Mouse (Mus musculus) embryonic facial prominence, embryonic 10.5 days (tissue): Measurements from ENCODE around the gene Slc38a3. TPM values are rescaled to one million over a fixed set of nuclear protein-coding genes. Genes with fewer than 3 reads are reported as not detected.

ENCODE experiments used
- DNase-seq: peaks from one replicate; pipeline ENCODE4 v3.0.0-alpha.2; 2017; ENCODE audit warnings: low spot score
- H3K27ac ChIP-seq: fragments of 300-500 bp; sonication (generic); replicated peaks from 2 replicates; pipeline ENCODE4 v1.5.1; 2016; ENCODE audit warnings: mild to moderate bottlenecking
- H3K27me3 ChIP-seq: fragments of 300-500 bp; sonication (generic); replicated peaks from 2 replicates; pipeline ENCODE4 v1.6.1; 2016; ENCODE audit warnings: low read depth, mild to moderate bottlenecking; ENCODE audit not compliant: poor library complexity, severe bottlenecking
- H3K36me3 ChIP-seq: fragments of 300-500 bp; sonication (generic); replicated peaks from 2 replicates; pipeline ENCODE4 v1.6.1; 2016; ENCODE audit warnings: mild to moderate bottlenecking, moderate library complexity
- H3K4me1 ChIP-seq: fragments of 300-500 bp; sonication (generic); 2 replicates; pipeline ENCODE4 v1.6.1; 2016
- H3K4me3 ChIP-seq: fragments of 300-500 bp; sonication (generic); 2 replicates; pipeline ENCODE4 v1.5.1; 2016; ENCODE audit warnings: mild to moderate bottlenecking, moderate library complexity
- H3K9me3 ChIP-seq: fragments of 300-500 bp; sonication (generic); 2 replicates; pipeline ENCODE4 v1.6.1; 2016; ENCODE audit warnings: mild to moderate bottlenecking
- WGBS: fragments of 180-500 bp; shearing (Covaris S2); methylation state at CpG from one replicate; pipeline ENCODE4 v1.1.7; 2016; 5-methylcytosine and 5-hydroxymethylcytosine counted together
- polyA plus RNA-seq: library from polyadenylated mRNA; unstranded; fragments of >200 nt; fragmentation: Nextera tagmentation; extraction: Ambion mirVana; gene quantifications from 2 replicates; pipeline ENCODE4 v1.2.1, GENCODE M21; 2016

Gene Slc38a3
- polyA plus RNA-seq, 1 experiment from 2014 or later, result 5.6 TPM

DNA sequence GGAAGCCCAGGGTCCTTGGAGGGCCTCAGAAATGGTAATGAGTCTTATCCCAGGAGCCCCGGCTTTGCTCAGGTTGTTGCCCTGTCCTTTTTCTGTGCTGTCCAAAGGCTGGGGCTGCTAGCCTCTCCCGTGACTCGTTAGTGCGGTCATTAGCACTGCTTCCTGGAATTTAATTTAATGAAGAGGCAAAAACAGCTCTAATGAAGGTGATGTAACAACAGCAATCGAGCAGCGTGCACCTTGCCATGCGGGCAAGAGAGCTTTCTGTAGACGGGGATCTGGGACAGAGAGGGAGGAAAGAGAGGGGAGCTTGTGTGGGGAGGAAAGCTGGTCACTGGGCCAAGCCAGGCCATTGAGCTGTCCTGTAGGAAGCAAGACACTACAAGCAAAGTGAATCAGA lies 27.7 kb downstream of the Slc38a3 start:
- no peak overlapping the region for H3K4me3 ChIP-seq
- 0 out of 2 replicates have a peak, but pooled peaks cover 4% of the 10 kb centered on the region for H3K27me3 ChIP-seq
- H3K4me1 ChIP-seq, result peaks cover 59% of the 10 kb centered on the region
- no peaks in the 10 kb centered on the region for H3K36me3 ChIP-seq
- no peaks in the 10 kb centered on the region for H3K9me3 ChIP-seq
- WGBS, result 44% methylated on average over 8 of the region's 8 CpGs
- DNase-seq, result no peak
- peak overlapping the region; percentile 31 for H3K27ac ChIP-seq

DNA sequence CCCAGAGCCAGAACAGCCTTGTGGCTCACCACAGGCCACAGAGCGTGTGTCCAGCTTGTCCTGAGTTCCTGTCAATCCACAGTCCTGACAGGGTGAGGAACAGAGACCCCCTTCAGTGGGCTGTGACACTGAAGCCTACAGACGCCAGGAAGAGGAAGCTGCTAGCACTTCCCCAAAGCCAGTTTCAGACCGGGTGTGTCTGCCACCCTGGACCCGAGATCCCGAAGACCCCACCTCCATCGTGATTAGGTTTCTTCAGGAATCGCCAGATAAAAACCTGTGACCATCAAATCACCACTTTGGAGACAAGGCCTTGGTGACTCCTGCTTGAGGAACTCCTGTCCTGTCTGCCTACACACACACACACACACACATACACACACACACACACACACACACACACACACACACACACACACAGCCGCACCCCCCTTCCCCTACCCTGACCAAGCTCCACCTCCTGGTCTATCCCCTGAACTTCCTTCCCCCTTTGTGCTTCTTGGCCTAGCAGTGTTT lies 29.0 kb downstream of the Slc38a3 start:
- Histone ChIP-seq H3K36me3 (no peaks in the 10 kb centered on the region), H3K4me3 (no peak overlapping the region), H3K27me3 (0 out of 2 replicates have a peak, but pooled peaks cover 4% of the 10 kb centered on the region), H3K9me3 (no peaks in the 10 kb centered on the region), H3K27ac (peak overlapping the region; percentile 40), H3K4me1 (peaks cover 66% of the 10 kb centered on the region)
- 30% methylated on average over 8 of the region's 8 CpGs for WGBS
- DNase-seq, result no peak

DNA sequence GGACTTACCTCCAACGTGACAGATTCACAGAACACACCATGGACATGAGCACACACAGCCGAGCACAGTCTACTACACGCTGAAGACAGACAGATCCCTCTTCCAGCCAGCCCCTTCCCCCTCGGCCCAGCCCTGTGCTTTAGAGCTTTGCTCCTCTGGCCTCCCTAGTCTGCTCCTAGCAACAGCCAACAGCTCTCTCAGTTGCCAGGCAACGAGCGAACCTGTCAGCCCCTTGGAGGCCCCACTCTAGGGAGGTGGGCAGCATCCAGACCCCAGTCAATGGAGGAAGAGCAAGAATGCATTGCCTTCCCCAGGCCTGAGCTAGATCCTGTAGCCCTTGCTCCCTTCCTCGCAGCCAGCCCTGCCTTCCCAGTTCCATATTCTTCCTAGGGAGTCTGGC lies 32.3 kb downstream of the Slc38a3 start:
- H3K9me3 ChIP-seq, result no peaks in the 10 kb centered on the region
- 44% methylated on average over 7 of the region's 7 CpGs for WGBS
- H3K4me3 ChIP-seq, result peak overlapping the region; percentile 31
- no peaks in the 10 kb centered on the region for H3K27me3 ChIP-seq
- peaks cover 82% of the 10 kb centered on the region for H3K4me1 ChIP-seq
- peak; percentile 68 for DNase-seq
- peak overlapping the region; percentile 79 for H3K27ac ChIP-seq
- peaks cover 11% of the 10 kb centered on the region for H3K36me3 ChIP-seq

DNA sequence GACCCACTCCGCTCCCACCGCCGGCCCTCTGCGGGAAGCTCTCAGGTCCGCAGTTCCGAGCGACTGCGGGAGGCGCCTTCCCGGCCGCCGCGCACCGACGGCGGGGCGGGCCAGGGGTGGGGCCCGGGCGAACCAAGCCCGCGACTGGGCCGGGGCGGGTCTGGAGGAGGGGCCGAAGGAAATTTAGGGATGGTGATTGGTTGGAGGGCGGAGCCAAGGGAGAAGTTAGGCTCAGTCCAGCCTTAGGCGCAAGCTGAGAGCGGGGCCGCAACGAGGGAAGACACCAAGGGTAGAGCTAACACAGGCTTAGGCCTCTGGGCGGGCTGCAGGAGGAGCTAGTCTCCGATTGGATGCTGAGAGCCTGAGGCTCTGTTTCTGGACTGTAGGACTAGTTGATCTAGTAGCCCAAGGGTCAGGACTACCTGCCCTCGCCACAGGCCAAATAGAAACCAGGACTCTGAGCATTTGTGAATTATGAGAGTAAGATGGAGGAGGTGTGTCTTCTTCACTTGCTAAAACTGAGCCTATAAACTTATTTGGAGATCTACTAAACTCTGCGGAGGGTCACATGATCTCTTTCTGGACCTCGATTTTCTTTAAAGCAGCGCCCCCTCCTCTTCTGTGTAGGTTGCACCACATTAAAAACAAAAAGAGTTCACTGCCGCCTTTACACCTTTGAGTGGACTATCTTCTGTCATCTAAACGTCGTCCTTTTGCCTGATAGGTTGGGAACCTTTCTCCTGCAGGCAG lies 33.9 kb downstream of the Slc38a3 start, which contains the start of gene Gnai2:
Gnai2 (minus strand) TSS at position 89 of the 750 bp plus-strand sequence.
- Histone ChIP-seq H3K9me3 (no peaks in the 10 kb centered on the region), H3K4me3 (peak within 1 kb of the TSS; percentile 95), H3K27ac (peak within 1 kb of the TSS; percentile 96), H3K4me1 (peaks cover 82% of the 10 kb centered on the region), H3K27me3 (no peaks in the 10 kb centered on the region), H3K36me3 (peaks cover 17% of the 10 kb centered on the region)
- WGBS, result 3% methylated on average over 38 of the region's 38 CpGs
- peak; percentile 97 for DNase-seq

DNA sequence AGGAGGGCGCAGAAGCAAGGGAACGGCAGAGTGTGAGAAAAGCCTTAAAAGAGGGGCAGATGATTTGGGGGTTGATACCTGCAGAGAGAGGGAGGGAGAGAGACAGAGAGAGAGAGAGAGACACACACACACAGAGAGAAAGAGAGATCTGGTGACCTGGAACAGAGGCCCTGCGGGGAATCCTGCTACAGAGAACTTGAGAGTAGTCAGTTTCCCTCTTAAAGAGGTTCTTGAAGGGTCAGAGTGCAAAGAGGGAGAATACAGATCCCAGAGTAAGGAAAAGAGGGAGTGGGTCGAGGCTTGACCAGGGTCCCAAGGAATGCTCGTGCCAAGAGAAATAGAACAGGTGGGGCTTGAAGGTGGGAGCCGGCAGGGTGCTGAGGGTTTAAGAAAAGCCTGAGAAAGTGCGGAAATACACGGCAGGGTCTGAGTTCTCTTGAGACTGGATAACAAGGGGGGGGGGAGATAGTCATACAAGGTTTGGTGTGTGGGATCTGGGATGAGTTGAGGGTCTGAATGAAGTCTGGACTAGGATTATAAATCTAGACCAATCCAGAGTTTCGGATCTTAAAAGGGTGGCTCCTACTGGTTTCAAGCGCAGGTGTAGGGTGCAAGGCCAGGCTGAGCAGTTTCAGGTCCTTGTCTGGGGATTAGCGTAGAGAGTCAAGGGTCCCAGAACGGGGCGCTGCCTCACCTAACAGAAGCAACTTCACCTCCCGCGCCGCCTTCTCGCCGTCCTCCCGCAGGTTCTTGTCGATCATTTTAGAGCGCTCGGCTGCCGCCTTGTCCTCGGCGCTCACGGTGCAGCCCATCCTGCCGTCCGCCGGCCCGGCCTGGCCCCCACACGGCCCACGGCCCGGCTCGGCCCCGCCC lies 34.7 kb downstream of the Slc38a3 start:
- H3K27ac ChIP-seq, result peak overlapping the region; percentile 96
- peaks cover 20% of the 10 kb centered on the region for H3K36me3 ChIP-seq
- 1% methylated on average over 35 of the region's 35 CpGs for WGBS
- H3K4me1 ChIP-seq, result peaks cover 82% of the 10 kb centered on the region
- no peak for DNase-seq
- no peaks in the 10 kb centered on the region for H3K27me3 ChIP-seq
- H3K9me3 ChIP-seq, result no peaks in the 10 kb centered on the region
- peak overlapping the region; percentile 95 for H3K4me3 ChIP-seq

DNA sequence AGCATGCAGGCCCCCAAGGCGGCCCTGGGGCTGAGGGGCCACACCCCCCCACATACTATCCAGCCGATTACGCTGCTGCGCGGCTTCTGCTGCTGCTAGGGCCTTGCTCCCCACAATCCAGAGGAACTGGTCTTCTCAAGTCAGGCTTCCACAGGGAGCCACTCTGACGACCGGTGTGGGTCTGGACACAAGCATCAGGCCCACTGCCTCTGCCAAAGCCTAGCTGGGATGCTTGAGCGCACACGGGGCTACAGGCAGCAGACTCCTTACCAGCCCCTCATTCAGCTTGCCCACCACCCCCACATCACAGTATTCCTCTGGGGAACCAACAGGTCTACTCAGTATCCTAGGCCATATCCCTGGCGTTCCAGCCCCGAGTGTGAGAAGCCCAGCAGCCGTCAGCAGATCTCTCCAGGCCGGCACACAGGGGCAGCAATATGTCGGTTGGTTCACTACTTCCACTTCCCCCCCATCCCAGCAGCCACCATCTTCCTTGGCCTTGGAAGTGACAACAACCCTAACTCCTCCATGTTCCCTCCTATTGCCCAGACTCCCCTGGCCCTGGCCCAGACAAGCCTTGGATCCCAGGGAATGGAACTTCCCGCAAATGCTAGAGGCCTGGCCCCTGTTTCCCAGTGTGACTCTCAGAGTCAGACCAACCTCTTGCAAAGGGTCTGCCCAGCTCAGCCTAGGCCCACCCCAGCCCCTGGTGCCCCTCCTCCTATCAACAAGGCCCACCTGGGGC lies 35.5 kb downstream of the Slc38a3 start:
- Histone ChIP-seq H3K4me3 (peak overlapping the region; percentile 95), H3K4me1 (peaks cover 88% of the 10 kb centered on the region), H3K36me3 (peaks cover 27% of the 10 kb centered on the region), H3K27me3 (no peaks in the 10 kb centered on the region), H3K9me3 (no peaks in the 10 kb centered on the region), H3K27ac (peak overlapping the region; percentile 96)
- peak; percentile 49 for DNase-seq
- WGBS, result 3% methylated on average over 15 of the region's 15 CpGs

DNA sequence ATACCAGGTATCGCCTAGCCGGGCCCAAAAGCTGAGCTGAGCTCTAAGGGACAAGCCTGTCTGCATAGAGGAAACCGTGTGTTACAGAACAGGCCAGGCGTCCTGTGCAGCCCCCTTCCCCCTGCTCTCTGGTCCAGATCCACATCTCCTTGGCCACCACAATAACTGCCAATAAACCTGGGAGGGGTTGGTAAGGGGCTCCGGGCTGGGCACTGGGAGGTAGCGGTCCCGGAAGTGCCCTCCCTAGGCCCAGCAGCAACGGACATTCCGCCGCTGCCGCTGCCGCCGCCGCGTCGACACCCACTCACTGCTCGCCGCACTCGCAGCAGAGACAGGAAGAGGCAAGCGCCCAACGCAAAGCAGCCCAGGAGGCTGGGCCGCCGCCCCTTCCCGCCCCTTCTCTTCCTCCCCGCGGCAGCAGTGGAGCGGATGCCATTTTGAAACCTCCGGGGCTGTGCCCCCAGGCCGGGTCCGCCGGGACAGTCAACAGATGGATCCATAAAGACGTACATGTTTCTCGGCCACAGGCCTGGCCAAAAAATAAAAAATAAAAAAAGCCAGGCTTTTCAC lies 36.2 kb downstream of the Slc38a3 start:
- Histone ChIP-seq H3K4me1 (peaks cover 94% of the 10 kb centered on the region), H3K9me3 (no peaks in the 10 kb centered on the region), H3K27ac (peak overlapping the region; percentile 96), H3K36me3 (peaks cover 33% of the 10 kb centered on the region), H3K4me3 (peak overlapping the region; percentile 95), H3K27me3 (no peaks in the 10 kb centered on the region)
- DNase-seq, result peak; percentile 85
- 2% methylated on average over 33 of the region's 33 CpGs for WGBS

DNA sequence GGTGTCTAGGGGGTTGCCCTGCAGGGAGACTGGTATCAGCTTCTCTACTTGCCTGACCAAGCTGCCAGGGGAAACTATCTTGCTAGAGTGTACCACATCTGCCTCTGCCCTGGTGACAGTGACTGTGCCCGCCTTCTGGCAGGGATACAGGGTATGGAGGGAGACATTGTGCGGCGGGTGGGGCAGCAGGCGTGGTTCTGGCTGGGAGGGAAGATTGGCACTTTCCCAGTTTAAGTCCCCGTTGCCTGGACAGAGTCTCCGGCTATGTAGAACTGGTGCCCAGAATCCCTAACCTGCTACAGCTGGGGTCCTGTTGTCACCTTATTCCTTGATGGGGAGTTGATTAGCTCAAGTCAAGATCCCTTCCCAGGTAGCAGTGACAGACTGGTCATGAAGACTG lies 36.9 kb downstream of the Slc38a3 start:
- Histone ChIP-seq H3K27ac (peak overlapping the region; percentile 96), H3K27me3 (no peaks in the 10 kb centered on the region), H3K9me3 (no peaks in the 10 kb centered on the region), H3K36me3 (peaks cover 39% of the 10 kb centered on the region), H3K4me1 (peaks cover 96% of the 10 kb centered on the region), H3K4me3 (peak overlapping the region; percentile 95)
- 76% methylated on average over 6 of the region's 6 CpGs for WGBS
- no peak for DNase-seq

DNA sequence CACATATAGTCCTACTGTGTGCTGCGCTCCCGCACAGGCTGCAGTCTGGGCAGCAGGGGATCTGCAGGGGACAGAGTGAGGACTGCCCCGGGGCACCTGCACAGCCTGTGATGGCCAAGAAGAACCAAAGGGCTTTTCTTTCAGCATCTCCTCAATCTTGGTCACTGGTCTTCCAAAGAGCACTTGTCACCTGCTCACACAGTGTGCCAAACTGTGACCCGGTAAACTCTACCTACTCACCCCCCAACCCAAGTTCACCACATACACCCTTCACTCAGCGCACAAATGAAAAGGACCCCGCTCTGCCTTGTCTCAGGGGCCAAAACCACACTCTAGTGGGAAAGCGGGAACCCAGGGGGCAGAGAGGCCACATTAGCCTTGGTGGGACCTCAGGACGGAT lies 37.5 kb downstream of the Slc38a3 start:
- H3K36me3 ChIP-seq, result peaks cover 40% of the 10 kb centered on the region
- peak overlapping the region; percentile 96 for H3K27ac ChIP-seq
- DNase-seq, result no peak
- peaks cover 96% of the 10 kb centered on the region for H3K4me1 ChIP-seq
- WGBS, result 77% methylated on average over 8 of the region's 8 CpGs
- H3K4me3 ChIP-seq, result peak overlapping the region; percentile 95
- H3K9me3 ChIP-seq, result no peaks in the 10 kb centered on the region
- no peaks in the 10 kb centered on the region for H3K27me3 ChIP-seq

DNA sequence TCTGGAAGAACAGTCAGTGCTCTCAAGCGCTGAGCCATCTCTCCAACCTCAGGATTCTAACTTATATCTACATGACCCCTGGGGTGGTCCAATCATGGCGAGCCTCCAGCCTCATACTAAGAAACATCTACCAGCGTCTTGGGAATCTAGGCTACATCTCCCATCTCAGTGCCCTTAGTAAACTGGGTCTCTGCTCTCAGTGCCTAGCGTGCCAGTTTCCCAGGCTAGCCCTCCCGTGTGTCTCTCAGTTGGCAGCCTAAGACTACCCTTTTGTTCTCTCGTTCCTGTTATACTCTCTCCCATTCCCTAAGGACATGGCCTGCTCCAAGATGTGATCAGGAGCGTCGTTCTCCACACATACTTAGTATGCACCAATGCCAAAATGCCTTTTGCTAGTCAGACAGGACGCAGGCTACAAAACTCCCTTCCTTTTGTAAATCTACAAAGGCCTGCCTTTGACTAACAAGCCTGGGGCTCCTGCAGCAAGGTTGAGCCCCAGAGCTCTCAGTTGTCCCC lies 38.0 kb downstream of the Slc38a3 start:
- Histone ChIP-seq H3K27ac (peak overlapping the region; percentile 96), H3K4me3 (peak overlapping the region; percentile 95), H3K9me3 (no peaks in the 10 kb centered on the region), H3K27me3 (no peaks in the 10 kb centered on the region), H3K4me1 (peaks cover 97% of the 10 kb centered on the region), H3K36me3 (peaks cover 44% of the 10 kb centered on the region)
- DNase-seq, result no peak
- WGBS, result 54% methylated on average over 9 of the region's 9 CpGs

DNA sequence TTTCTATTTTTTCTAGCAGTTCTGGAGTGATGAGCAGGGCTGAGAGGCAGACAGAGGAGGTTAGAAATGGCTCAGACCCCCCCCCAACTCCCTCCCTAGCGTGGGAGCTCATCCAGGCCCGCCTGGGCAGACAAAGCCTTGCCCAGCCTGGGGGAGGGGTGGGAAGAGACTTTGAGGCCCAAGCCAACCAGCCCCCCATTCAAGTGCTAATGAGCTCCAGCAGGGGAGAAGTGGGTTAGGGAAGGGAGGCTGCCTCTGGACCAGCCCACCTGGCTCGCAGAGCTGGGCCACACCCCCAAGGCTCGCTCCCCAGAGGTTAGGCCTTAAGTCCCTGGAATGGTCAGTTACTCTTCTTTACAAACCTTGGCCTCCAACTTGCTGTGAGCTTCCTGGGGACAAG lies 38.8 kb downstream of the Slc38a3 start:
- Histone ChIP-seq H3K27me3 (no peaks in the 10 kb centered on the region), H3K9me3 (no peaks in the 10 kb centered on the region), H3K4me3 (peak overlapping the region; percentile 95), H3K36me3 (peaks cover 52% of the 10 kb centered on the region), H3K27ac (peak overlapping the region; percentile 96), H3K4me1 (peaks cover 98% of the 10 kb centered on the region)
- 3% methylated on average over 4 of the region's 4 CpGs for WGBS
- peak; percentile 84 for DNase-seq
